Mouse (Mus musculus): ENCODE measurements around the gene Akap17b.

Gene Akap17b

GRCm38 (mm10) chrX:36586629-36587303 is 58.4 kb downstream of the Akap17b start:
- DNase-seq = no peak

GRCm38 (mm10) chrX:36562079-36562478 is 83.1 kb downstream of the Akap17b start:
- DNase-seq = no peak

GRCm38 (mm10) chrX:36561650-36562049 is 83.5 kb downstream of the Akap17b start:
- DNase-seq = peak; percentile 69 to 77

- no peak for DNase-seq
Observed at GRCm38 (mm10) chrX:36560170-36560569, 85.0 kb downstream of the Akap17b start.
